Mouse (Mus musculus) bone marrow, adult 2 months (tissue): Measurements from ENCODE around the gene Fgfr2. TPM values are rescaled to one million over a fixed set of nuclear protein-coding genes. Genes with fewer than 3 reads are reported as not detected.
"Not testable (repeated sequence)": the region's sequence is repeated elsewhere in the genome, so short reads cannot be mapped to it uniquely, and the experiment has no call there.

Source experiments
- H3K27ac ChIP-seq: fragments of 200-500 bp; 2 replicates; pipeline ENCODE4 v1.5.1; 2012; ENCODE audit warnings: low read depth, mild to moderate bottlenecking, control low read depth, inconsistent platforms, low read length; ENCODE audit not compliant: control insufficient read depth, poor library complexity, insufficient read depth
- H3K4me1 ChIP-seq: fragments of 200-500 bp; 2 replicates; pipeline ENCODE4 v1.6.1; 2011; ENCODE audit warnings: low read length; ENCODE audit not compliant: control insufficient read depth, insufficient read depth
- H3K4me3 ChIP-seq: fragments of 200-500 bp; replicated peaks from 2 replicates; pipeline ENCODE3; 2011; ENCODE audit warnings: mild to moderate bottlenecking, low read depth, low read length, control low read depth; ENCODE audit not compliant: control insufficient read depth
- CTCF ChIP-seq: fragments of 200-500 bp; IDR thresholded peaks from 2 replicates; pipeline ENCODE4 v1.5.1; 2011; ENCODE audit warnings: low read length, control low read depth; ENCODE audit not compliant: control insufficient read depth, insufficient read depth
- POLR2A ChIP-seq: fragments of 200-500 bp; IDR thresholded peaks from 2 replicates; pipeline ENCODE4 v1.6.1; 2011; ENCODE audit warnings: low read depth, mild to moderate bottlenecking, control low read depth, low read length, borderline replicate concordance; ENCODE audit not compliant: control insufficient read depth
- WGBS: fragments of 180-500 bp; shearing (Covaris S2); methylation state at CpG from one replicate; pipeline ENCODE4 v1.1.7; 2018; 5-methylcytosine and 5-hydroxymethylcytosine counted together
- polyA plus RNA-seq: library from polyadenylated mRNA; stranded (reverse); fragments of >200 nt; gene quantifications from 2 replicates; pipeline ENCODE4 v1.2.4, GENCODE M21; 2011; ENCODE audit warnings: low replicate concordance; ENCODE audit not compliant: missing spikeins, insufficient read depth, insufficient read length

Gene Fgfr2
- polyA plus RNA-seq, 1 experiment = 8.2 TPM

DNA sequence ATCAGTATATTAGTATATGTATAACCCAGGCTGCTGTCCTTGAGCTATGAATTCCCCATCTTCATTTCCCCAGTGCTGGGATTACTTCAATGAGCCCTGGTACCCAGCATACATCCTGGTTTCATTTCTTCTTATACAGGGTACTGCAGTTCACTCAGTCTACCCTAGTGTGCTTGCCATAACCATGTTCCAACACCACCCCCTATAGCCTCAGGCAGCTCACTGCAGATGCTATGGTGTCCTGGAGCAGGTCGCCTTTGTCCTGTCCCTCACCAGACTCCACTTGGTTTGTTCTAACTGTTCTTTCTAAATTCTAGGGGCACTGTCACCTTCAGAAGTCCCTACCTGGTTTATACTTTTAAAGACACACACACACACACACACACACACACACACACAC is 2080.5 kb downstream of the Fgfr2 start:
- H3K27ac ChIP-seq = no peak overlapping the region
- H3K4me1 ChIP-seq = no peaks in the 10 kb centered on the region
- H3K4me3 ChIP-seq = no peak overlapping the region
- WGBS = 58% methylated on average over 1 of the region's 1 CpGs
- TF ChIP-seq POLR2A (no peak), CTCF (no peak)

DNA sequence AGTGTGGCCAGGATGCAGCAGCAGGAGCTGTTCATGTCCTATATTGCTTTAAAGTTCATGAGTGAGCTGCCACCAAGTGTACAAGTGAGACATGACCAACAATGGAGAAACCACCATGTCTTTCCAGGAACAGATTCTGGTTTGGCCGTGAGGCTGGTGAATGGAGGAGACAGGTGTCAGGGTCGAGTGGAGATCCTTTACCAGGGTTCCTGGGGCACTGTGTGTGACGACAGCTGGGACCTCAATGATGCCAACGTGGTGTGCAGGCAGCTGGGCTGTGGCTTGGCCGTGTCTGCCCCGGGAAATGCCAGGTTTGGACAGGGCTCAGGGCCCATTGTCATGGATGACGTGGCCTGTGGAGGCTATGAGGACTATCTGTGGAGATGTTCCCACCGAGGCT is 2082.4 kb downstream of the Fgfr2 start:
- H3K4me1 ChIP-seq, H3K27ac ChIP-seq, H3K4me3 ChIP-seq: not testable (repeated sequence)
- WGBS = 71% methylated on average over 8 of the region's 8 CpGs

DNA sequence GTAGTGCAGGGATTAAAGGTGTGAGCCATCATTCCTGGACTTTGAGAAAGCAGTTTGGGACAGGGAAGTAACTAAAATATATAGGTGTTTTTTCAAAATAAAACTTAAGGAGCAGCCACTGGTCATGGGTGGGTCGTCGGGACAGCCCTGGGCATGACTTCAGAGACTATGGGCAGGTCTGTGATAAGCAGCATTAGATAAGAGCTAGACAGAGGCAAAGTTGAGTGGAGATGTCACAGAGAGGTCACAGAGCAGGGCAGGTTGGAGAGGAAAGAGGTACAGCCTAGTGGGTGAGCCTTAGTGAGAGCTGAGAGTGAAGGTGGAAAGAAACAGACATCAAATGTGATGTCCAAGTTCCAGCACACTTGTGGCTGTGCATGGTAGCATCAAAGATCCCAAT is 2086.1 kb downstream of the Fgfr2 start:
- no peak for TF ChIP-seq POLR2A
- TF ChIP-seq CTCF = no peak
- Histone ChIP-seq H3K4me3 (no peak overlapping the region), H3K4me1 (no peaks in the 10 kb centered on the region), H3K27ac (no peak overlapping the region)
- WGBS = 74% methylated on average over 2 of the region's 2 CpGs

DNA sequence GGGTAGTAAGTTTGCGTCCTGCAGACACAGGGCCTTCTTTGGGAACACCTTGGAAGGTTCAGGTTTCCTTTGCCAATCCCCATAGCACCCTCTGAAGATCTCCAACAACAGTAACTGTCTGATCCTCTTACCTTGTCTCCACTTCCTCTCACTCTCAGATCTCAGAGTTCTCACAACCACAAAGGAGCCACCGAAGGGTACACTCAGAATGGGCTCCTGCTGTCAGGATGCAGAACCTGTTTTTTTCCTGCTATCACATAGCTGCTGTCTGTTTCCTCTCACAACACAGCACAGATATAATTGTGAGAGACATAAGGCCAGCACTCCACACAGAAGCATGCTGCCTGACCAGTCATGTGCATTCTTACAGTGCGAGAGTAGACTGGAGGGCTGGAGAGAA is 2086.8 kb downstream of the Fgfr2 start:
- H3K4me3 ChIP-seq = no peak overlapping the region
- H3K4me1 ChIP-seq = no peaks in the 10 kb centered on the region
- TF ChIP-seq CTCF (no peak), POLR2A (no peak)
- H3K27ac ChIP-seq = no peak overlapping the region
- WGBS = 55% methylated on average over 3 of the region's 3 CpGs

DNA sequence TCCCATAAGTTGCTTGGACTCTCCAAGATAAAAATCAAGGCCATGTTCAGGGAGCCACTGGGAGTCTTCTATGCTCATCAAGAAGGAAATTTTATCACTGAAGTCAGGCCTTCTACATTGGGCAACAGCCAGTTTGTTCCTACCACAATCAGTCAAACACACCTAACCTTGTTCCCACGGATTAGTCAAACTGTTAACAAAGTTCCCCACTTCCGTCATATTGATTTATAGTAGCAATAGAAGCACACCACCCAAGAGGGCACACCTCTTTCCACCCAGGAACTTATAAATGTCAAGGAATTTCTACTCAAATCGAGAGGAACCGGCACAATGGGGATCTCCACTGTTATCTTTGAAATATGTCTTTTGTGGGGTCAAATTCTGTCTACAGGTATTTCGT is 2091.4 kb downstream of the Fgfr2 start, which contains the start of gene Dmbt1:
Gene Dmbt1, plus strand, starts transcription at position 299 of the 400 bp plus-strand sequence.
- no peak for TF ChIP-seq POLR2A
- no peak for TF ChIP-seq CTCF
- H3K27ac ChIP-seq = no peak within 1 kb of the TSS
- no peak within 1 kb of the TSS for H3K4me3 ChIP-seq
- 54% methylated on average over 5 of the region's 5 CpGs for WGBS
- no peaks in the 10 kb centered on the region for H3K4me1 ChIP-seq

DNA sequence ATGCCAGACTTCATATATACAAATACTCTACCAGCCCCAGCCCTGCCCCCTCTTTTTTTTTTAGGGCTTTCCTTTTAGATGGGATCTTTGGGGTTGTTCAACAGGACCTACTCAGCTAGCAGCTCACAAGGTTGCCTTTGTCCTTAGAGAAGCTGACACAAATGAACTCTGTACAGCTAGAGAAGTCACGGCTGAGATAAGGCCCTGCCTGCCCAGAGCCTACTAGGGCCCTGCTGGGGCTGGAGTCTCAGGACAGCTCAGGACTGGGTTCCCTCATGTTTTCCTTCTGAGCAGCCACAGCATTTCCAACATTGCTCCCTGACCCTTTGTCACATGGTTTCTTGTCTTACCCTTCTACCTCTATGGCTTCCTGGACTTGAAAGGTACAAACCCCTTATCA is 2095.6 kb downstream of the Fgfr2 start:
- no peak overlapping the region for H3K27ac ChIP-seq
- no peaks in the 10 kb centered on the region for H3K4me1 ChIP-seq
- H3K4me3 ChIP-seq = no peak overlapping the region
- no peak for TF ChIP-seq POLR2A
- TF ChIP-seq CTCF = no peak
- 65% methylated on average over 1 of the region's 1 CpGs for WGBS

DNA sequence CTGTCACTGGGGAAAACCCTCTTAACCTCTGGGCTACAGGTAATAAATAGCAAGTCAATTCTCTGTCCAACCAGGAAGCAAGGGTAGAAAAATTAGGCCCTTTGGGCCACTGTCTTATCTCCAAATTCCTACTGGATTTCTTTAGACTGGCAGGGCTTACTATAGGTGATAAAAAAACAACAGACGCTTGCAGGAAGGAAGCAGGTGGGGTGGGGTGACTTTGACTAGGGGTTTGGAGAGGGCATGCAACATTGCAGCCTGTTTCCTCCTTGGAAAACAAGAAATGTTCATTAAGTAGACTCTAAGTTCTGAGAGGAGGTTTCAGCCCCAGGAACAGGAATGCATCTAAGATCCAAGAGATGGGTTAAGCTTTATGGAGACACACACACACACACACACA is 2098.3 kb downstream of the Fgfr2 start:
- Histone ChIP-seq H3K27ac (no peak overlapping the region), H3K4me1 (no peaks in the 10 kb centered on the region), H3K4me3 (no peak overlapping the region)
- WGBS = 4% methylated on average over 1 of the region's 1 CpGs
- TF ChIP-seq POLR2A (no peak), CTCF (no peak)

DNA sequence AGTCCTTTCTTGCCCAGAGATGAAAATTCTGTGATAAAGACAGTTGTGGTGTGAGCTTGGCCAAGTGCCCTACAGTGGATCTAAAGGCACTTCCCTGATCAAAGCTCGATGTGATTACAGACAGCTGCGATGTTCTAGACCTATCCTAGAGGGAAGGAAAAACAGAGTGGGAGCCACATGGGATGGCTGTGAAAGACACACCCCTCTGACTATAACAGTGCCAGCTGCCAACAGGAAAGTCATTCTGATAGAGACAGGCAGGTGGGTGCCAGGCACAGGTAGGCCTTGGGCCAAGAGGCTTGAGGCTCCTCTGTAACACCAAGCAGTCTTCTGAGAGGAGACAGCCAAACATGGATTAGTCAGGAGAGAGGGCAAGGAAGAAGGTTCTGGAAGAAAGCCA is 2104.0 kb downstream of the Fgfr2 start:
- WGBS = 70% methylated on average over 2 of the region's 2 CpGs
- Histone ChIP-seq H3K27ac (no peak overlapping the region), H3K4me1 (no peaks in the 10 kb centered on the region), H3K4me3 (no peak overlapping the region)
- TF ChIP-seq POLR2A (no peak), CTCF (no peak)

DNA sequence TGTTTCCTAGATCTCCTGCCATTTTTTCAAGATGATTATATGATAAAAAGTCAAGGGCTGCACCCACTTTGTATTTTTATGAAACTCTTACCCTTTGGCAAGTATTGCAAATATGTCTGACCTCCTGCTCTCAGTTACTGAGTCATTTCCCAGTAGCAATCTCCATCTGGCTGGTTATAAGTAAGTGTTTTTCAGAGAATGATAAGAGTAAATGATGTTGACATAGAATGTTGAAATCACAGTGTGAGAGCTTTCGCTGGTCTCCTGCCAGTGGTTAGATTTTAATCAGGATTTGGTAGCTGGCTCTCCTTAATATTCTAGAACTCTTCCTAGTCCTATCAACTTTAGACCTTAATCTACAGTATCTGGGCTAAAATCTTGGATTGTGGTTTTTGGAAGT is 2111.2 kb downstream of the Fgfr2 start:
- 51% methylated on average over 1 of the region's 1 CpGs for WGBS
- H3K4me1 ChIP-seq = no peaks in the 10 kb centered on the region; the same call in 1 of the 2 replicates
- no peak overlapping the region for H3K27ac ChIP-seq
- TF ChIP-seq POLR2A (no peak), CTCF (no peak)
- H3K4me3 ChIP-seq = no peak overlapping the region
